Comparison of ENCODE assay signal across 26 mouse cellular contexts in genomic region chr7:92034256-92034655, GRCm38 (mm10).
"Had no signal": no experiment of that assay in that cellular context is flagged by ENCODE, and none has a peak within 500 bp of the region (broad histone marks: within the 10 kb centered on the region; RNA-seq: fewer than 3 reads in every experiment).

No protein-coding gene starts in this region.

- ATAC-seq: hindbrain, embryonic 16.5 days; inflammation-experienced regulatory T-cells, adult 6 months; intestine, embryonic 15.5 days; intestine, postnatal 0 days; liver, embryonic 12.5 days had no signal

- H3K9me3 ChIP-seq: heart, embryonic 10.5 days; heart, embryonic 12.5 days; hindbrain, embryonic 10.5 days; hindbrain, embryonic 12.5 days; intestine, embryonic 15.5 days; limb, embryonic 13.5 days; limb, embryonic 15.5 days; liver, embryonic 12.5 days had no signal

- H3K36me3 ChIP-seq: heart, embryonic 10.5 days; heart, embryonic 12.5 days; hindbrain, embryonic 10.5 days; hindbrain, embryonic 12.5 days; intestine, embryonic 15.5 days; limb, embryonic 13.5 days; limb, embryonic 15.5 days; liver, embryonic 12.5 days had no signal

- DNase-seq: gastrocnemius, adult 2 months; gastrocnemius, postnatal 10 days; gastrocnemius, postnatal 25 days; heart, adult 18-20 months; heart, postnatal 10 days; heart, postnatal 4 days; kidney, adult 18-20 months; kidney, adult 8-10 months; kidney, postnatal 14 days; kidney, postnatal 36 days; layer of hippocampus, adult 9-11 months; layer of hippocampus, postnatal 36 days; left cerebral cortex, postnatal 4 days had no signal

- H3K27me3 ChIP-seq: heart, embryonic 12.5 days; hindbrain, embryonic 12.5 days; intestine, embryonic 15.5 days; limb, embryonic 13.5 days; limb, embryonic 15.5 days; liver, embryonic 12.5 days had no signal

- H3K4me1 ChIP-seq: heart, embryonic 10.5 days; heart, embryonic 12.5 days; hindbrain, embryonic 10.5 days; hindbrain, embryonic 12.5 days; intestine, embryonic 15.5 days; limb, embryonic 13.5 days; limb, embryonic 15.5 days; liver, embryonic 12.5 days had no signal

- H3K9ac ChIP-seq: heart, embryonic 12.5 days; hindbrain, embryonic 12.5 days; hindbrain, embryonic 14.5 days; intestine, embryonic 15.5 days; limb, embryonic 13.5 days; limb, embryonic 15.5 days; liver, embryonic 12.5 days had no signal

- H3K4me2 ChIP-seq: heart, embryonic 12.5 days; hindbrain, embryonic 12.5 days; hindbrain, embryonic 14.5 days; intestine, embryonic 15.5 days; limb, embryonic 13.5 days; limb, embryonic 15.5 days; liver, embryonic 12.5 days had no signal

- H3K27ac ChIP-seq: gastrocnemius, adult 2 months; heart, embryonic 10.5 days; hindbrain, embryonic 10.5 days; hindbrain, embryonic 12.5 days; hindbrain, embryonic 14.5 days; intestine, embryonic 15.5 days; kidney, postnatal 0 days; limb, embryonic 13.5 days; limb, embryonic 15.5 days; liver, embryonic 12.5 days had no signal

- H3K4me3 ChIP-seq: gastrocnemius, adult 2 months; heart, embryonic 10.5 days; heart, embryonic 12.5 days; hindbrain, embryonic 10.5 days; hindbrain, embryonic 12.5 days; intestine, embryonic 15.5 days; limb, embryonic 13.5 days; limb, embryonic 15.5 days; liver, embryonic 12.5 days had no signal
